Mouse (Mus musculus) neural tube, embryonic 14.5 days (tissue): ENCODE results near the gene Ralgds. TPM values are rescaled to one million over a fixed set of nuclear protein-coding genes. Genes with fewer than 3 reads are reported as not detected.

ENCODE experiments used
- ATAC-seq: fragments of 200-750 bp; cut with Nextera tagmentation; 2 replicates; pipeline ENCODE4 v1.8.0; 2017; ENCODE audit warnings: low read depth, mild to moderate bottlenecking, moderate TSS enrichment, moderate library complexity
- H3K27ac ChIP-seq: fragments of 300-500 bp; sonication (generic); 2 replicates; pipeline ENCODE4 v1.5.1; 2014; ENCODE audit warnings: low read depth, mild to moderate bottlenecking, control low read depth, low read length, moderate library complexity, mixed read lengths
- H3K27me3 ChIP-seq: fragments of 300-500 bp; sonication (generic); 2 replicates; pipeline ENCODE4 v1.6.1; 2014; ENCODE audit warnings: low read length; ENCODE audit not compliant: control insufficient read depth, insufficient read depth
- H3K36me3 ChIP-seq: fragments of 300-500 bp; sonication (generic); 2 replicates; pipeline ENCODE4 v1.6.1; 2014; ENCODE audit warnings: low read length, mixed read lengths; ENCODE audit not compliant: control insufficient read depth, insufficient read depth
- H3K4me1 ChIP-seq: fragments of 300-500 bp; sonication (generic); 2 replicates; pipeline ENCODE4 v1.6.1; 2014; ENCODE audit warnings: low read length; ENCODE audit not compliant: control insufficient read depth, insufficient read depth
- H3K4me2 ChIP-seq: fragments of 300-500 bp; sonication (generic); 2 replicates; pipeline ENCODE4 v1.6.1; 2014; ENCODE audit warnings: mild to moderate bottlenecking, low read depth, low read length, control low read depth
- H3K4me3 ChIP-seq: fragments of 300-500 bp; sonication (generic); 2 replicates; pipeline ENCODE4 v1.5.1; 2014; ENCODE audit warnings: low read depth, low read length, control low read depth, mixed read lengths
- H3K9ac ChIP-seq: fragments of 300-500 bp; sonication (generic); replicated peaks from 2 replicates; pipeline ENCODE4 v1.6.1; 2014; ENCODE audit warnings: low read depth, mild to moderate bottlenecking, control low read depth, low read length, mixed read lengths
- H3K9me3 ChIP-seq: fragments of 300-500 bp; sonication (generic); 2 replicates; pipeline ENCODE4 v1.6.1; 2016; ENCODE audit warnings: low read length; ENCODE audit not compliant: control insufficient read depth
- WGBS: fragments of 180-500 bp; shearing (Covaris S2); extraction: QIAGEN DNeasy Blood & Tissue Kit; methylation state at CpG from one replicate; pipeline ENCODE4 v1.1.7; 2014; 5-methylcytosine and 5-hydroxymethylcytosine counted together
- polyA plus RNA-seq: library from polyadenylated mRNA; unstranded; fragments of >200 nt; fragmentation: Nextera tagmentation; extraction: Ambion mirVana; gene quantifications from 2 replicates; pipeline ENCODE4 v1.2.1, GENCODE M21; 2014

Gene Ralgds
- polyA plus RNA-seq, 1 experiment from 2014 or later = 76.5 TPM

DNA sequence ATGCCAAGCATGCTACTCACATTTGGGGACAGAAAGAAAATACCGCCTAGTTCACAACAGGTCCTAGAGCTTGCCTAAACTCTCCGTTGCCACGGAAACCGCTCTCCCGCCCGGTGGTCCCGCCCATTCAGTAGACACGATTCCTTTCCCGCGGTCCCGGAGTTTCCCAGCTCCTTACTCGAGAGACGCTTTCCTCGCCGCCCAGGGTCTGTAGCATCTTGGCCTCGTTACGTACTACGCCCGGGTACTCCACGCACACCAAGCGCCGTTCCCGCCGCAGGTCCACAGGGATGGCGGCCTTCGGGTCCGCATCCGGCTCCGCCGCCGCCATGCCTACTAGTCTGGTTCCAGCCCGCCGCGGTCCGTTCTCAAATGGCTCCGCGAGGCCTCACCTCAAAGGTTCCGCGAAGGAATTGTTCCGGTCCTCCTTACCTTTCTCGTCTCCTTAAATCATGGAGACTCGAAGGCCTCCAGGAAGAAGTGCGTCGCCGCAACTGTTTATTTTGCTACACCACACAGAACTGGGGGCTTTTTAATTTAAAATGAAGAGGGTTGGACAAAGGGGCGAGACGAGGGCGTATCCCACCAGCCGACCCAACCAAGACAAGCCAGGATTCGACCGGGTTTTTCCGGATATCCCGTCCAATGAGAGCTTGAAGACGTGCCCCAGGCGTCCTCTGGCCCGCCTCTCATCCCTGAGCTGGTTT lies 69.9 kb downstream of the Ralgds start:
- under 1% methylated on average over 56 of the region's 56 CpGs for WGBS
- Histone ChIP-seq H3K9ac (peak overlapping the region; percentile 69), H3K27me3 (no peaks in the 10 kb centered on the region), H3K36me3 (0 out of 2 replicates have a peak, but pooled peaks cover 10% of the 10 kb centered on the region), H3K4me2 (peak overlapping the region; percentile 70), H3K4me1 (peaks cover 10% of the 10 kb centered on the region), H3K9me3 (no peaks in the 10 kb centered on the region), H3K27ac (peak overlapping the region; percentile 89), H3K4me3 (peak overlapping the region; percentile 60)
- ATAC-seq = peak; percentile 91

DNA sequence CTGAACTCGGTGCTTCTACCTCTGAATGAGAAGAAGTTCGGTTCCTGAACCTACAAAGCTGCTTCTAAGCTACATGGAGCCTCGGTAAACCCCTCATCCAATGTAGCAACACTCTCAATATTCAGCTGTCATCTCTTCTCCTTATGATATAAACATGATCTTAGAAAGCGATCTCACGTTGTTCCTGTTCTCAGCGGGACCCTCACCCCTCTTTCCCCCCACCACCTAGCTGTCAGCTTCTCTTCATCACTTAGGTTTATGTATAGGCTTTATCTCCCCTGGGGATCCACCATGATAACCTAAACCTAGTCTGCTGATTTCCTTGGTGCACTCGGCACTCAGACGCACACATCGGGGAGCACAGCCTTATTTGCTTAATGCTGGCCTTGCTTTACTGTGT lies 70.7 kb downstream of the Ralgds start, which contains the start of gene Gtf3c5:
Gtf3c5 (minus strand) TSS at position 101 of the 400 bp plus-strand sequence.
- H3K9ac ChIP-seq = peak within 1 kb of the TSS; percentile 69
- 77% methylated on average over 9 of the region's 9 CpGs for WGBS
- peak within 1 kb of the TSS; percentile 89 for H3K27ac ChIP-seq

DNA sequence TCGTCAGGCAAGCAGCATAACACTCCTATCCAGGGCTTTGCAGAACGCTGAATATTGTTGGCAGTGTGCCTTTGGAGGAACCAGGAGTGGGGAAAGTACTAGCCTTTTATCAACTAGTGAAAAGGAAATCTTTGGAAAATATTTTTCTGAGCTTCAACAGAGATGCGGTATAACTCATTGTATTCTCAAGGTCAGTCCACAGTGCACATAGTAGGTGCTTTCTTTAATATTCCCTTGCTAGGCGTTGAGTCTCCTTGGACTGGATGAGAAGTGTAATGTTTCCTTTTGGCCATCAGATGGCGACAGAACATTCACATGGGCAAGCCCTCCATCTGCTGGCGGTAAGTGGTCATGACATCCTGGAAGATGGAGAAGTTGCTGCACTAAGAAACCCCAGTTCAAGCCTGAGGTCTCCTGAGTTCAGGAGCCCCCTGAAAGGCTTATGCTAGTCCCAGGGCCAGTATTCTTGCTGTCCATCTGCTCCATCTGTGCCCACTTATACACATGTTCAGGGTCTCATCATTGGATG lies 72.2 kb downstream of the Ralgds start:
- 20% methylated on average over 6 of the region's 6 CpGs for WGBS
- no peak overlapping the region for H3K27ac ChIP-seq
- H3K4me1 ChIP-seq = peaks cover 10% of the 10 kb centered on the region
- H3K36me3 ChIP-seq = no peaks in the 10 kb centered on the region
- H3K27me3 ChIP-seq = no peaks in the 10 kb centered on the region
- H3K4me3 ChIP-seq = no peak overlapping the region
- H3K4me2 ChIP-seq = no peak overlapping the region
- H3K9me3 ChIP-seq = no peaks in the 10 kb centered on the region
- no peak for ATAC-seq
- no peak overlapping the region for H3K9ac ChIP-seq

More for the DNA sequence above, 70.7 kb downstream of the Ralgds start, which contains the start of gene Gtf3c5:
- no peak for ATAC-seq
- Histone ChIP-seq H3K4me1 (peaks cover 10% of the 10 kb centered on the region), H3K36me3 (0 out of 2 replicates have a peak, but pooled peaks cover 9% of the 10 kb centered on the region), H3K4me3 (peak within 1 kb of the TSS; percentile 60), H3K9me3 (no peaks in the 10 kb centered on the region), H3K4me2 (peak within 1 kb of the TSS; percentile 70), H3K27me3 (no peaks in the 10 kb centered on the region)

DNA sequence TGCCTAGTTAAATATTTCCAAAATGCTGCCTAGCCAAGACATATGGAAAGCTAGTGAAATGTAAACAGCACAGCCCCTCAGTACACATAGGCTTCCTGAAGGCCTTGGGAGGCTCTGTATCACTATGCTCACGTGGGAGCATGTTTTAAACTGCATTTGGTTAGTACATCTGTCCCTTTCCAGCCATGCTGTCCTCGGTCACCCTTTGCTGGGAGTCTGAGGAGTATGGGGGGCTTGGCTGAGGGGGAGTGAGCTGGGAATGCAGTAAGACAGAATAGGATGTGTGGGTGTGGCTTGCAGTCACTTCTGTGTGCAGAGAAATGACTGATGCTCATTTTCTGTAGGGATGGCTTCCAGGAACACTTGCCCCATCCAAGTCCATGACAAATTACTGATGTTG lies 72.8 kb downstream of the Ralgds start:
- no peak overlapping the region for H3K27ac ChIP-seq
- no peak overlapping the region for H3K4me3 ChIP-seq
- WGBS = 50% methylated on average over 2 of the region's 2 CpGs
- H3K27me3 ChIP-seq = no peaks in the 10 kb centered on the region
- peaks cover 10% of the 10 kb centered on the region for H3K4me1 ChIP-seq
- no peak for ATAC-seq
- H3K9me3 ChIP-seq = no peaks in the 10 kb centered on the region
- H3K9ac ChIP-seq = no peak overlapping the region
- no peak overlapping the region for H3K4me2 ChIP-seq
- no peaks in the 10 kb centered on the region for H3K36me3 ChIP-seq

DNA sequence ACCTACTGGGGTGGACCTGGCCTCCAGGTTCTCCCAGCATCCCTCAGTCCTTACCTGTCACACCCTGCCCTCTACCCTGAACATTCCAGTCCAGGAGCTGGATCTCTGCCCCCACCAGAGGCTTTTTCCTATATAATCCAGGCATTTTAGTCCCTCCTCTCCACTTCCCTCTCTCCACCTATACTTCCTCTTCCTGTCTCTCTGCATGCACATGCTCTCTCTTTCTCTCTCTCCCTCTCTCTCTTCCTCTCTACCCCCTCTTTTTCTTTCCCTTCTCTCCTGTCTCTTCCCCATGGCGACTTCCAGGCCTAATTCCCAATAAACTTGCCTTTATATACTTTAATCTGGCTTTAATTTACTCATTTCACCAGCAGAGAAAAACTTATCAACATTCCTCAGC lies 75.6 kb downstream of the Ralgds start:
- 50% methylated on average over 1 of the region's 1 CpGs for WGBS
- Histone ChIP-seq H3K9ac (no peak overlapping the region), H3K4me1 (no peaks in the 10 kb centered on the region), H3K36me3 (no peaks in the 10 kb centered on the region), H3K9me3 (no peaks in the 10 kb centered on the region), H3K4me3 (no peak overlapping the region), H3K4me2 (no peak overlapping the region), H3K27me3 (no peaks in the 10 kb centered on the region), H3K27ac (no peak overlapping the region)
- no peak for ATAC-seq

DNA sequence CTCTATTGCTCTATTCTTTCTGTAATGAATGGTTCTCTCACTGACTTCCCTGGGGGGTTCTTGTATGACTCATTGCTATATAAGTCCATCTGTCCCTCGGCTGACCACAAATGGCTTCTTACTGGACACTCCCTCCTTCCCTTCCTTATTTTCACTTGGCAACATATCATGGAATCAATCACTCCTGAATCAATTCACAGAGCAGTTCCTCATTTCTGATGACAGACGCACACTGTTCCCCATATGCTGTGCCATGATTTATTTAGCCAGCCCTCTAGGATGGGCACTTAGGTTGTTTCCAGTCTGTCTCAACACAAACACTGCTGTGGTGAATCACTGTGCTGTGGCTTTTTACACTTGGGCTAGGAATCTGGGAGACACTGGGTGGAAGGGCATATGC lies 78.6 kb downstream of the Ralgds start:
- Histone ChIP-seq H3K4me1 (no peaks in the 10 kb centered on the region), H3K27me3 (no peaks in the 10 kb centered on the region), H3K4me3 (no peak overlapping the region), H3K9ac (no peak overlapping the region), H3K4me2 (no peak overlapping the region), H3K36me3 (no peaks in the 10 kb centered on the region), H3K9me3 (no peaks in the 10 kb centered on the region), H3K27ac (no peak overlapping the region)
- WGBS = 63% methylated on average over 2 of the region's 2 CpGs
- no peak for ATAC-seq

DNA sequence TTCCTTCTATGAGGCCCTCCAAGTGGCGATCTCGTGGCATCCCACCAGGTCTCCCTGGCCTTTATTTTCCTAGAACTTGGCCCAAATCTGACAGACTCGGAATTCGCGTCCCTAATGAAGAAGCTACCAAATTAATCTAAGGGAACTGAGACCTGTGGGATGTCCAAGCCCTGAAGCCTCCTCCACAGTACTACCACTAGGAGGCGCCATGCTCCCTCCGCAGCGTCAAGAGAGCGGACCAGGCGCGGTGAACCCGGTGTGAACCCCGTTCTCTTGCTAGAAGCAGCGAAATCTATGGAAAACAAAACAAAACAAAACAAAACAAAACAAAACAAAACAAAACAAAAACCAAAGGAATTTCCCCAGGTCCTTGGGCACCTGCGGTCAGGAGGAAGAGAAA lies 79.9 kb downstream of the Ralgds start:
- Histone ChIP-seq H3K4me1 (no peaks in the 10 kb centered on the region), H3K4me2 (no peak overlapping the region), H3K9ac (no peak overlapping the region), H3K9me3 (no peaks in the 10 kb centered on the region), H3K36me3 (no peaks in the 10 kb centered on the region), H3K27ac (no peak overlapping the region), H3K27me3 (no peaks in the 10 kb centered on the region), H3K4me3 (no peak overlapping the region)
- no peak for ATAC-seq
- WGBS = 8% methylated on average over 15 of the region's 15 CpGs

DNA sequence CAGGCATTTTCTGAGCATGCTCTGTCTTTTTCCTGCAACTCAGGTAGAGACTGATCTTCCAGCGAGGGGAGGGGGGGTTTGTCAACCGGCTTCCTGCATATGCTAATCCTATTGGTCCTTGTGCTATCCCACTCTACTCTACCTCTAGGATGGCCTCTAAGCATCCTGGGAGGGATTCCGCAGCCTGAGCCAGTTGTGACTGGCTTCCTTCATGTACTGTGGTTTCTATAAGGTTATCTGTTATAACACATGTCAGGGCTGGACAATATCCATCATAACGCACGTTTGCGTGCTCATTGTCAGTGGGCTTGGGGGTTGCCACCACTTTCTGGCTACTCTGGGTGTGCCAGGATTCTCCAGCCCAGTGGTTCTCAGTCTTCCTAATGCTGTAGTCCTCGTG lies 83.1 kb downstream of the Ralgds start:
- WGBS = 82% methylated on average over 7 of the region's 7 CpGs
- ATAC-seq = no peak
- Histone ChIP-seq H3K9me3 (no peaks in the 10 kb centered on the region), H3K4me2 (no peak overlapping the region), H3K4me3 (no peak overlapping the region), H3K9ac (no peak overlapping the region), H3K27ac (no peak overlapping the region), H3K4me1 (no peaks in the 10 kb centered on the region), H3K27me3 (no peaks in the 10 kb centered on the region), H3K36me3 (no peaks in the 10 kb centered on the region)

DNA sequence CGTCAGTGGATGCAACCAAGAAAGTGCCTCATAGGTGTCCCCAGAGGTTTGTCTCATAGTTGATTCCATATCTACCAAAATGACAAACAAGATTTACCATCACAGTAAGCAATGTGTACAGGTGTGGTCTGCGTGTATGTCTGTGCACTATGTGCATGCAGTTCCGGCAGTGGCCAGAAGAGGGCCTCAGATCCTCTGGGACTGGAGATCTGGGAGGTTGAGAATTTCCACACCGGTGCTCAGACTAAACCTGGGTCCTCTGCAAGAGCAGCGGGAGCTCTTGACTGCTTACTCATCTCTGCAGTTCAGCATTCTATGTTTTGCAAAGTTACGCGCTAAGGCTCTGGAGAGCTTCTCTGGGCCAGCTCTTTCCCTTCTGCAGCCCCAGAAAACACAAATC lies 84.1 kb downstream of the Ralgds start:
- H3K27ac ChIP-seq = no peak overlapping the region
- no peaks in the 10 kb centered on the region for H3K27me3 ChIP-seq
- no peaks in the 10 kb centered on the region for H3K9me3 ChIP-seq
- no peak for ATAC-seq
- H3K4me3 ChIP-seq = no peak overlapping the region
- no peak overlapping the region for H3K4me2 ChIP-seq
- H3K4me1 ChIP-seq = no peaks in the 10 kb centered on the region
- no peaks in the 10 kb centered on the region for H3K36me3 ChIP-seq
- H3K9ac ChIP-seq = no peak overlapping the region
- 91% methylated on average over 7 of the region's 7 CpGs for WGBS
